Mouse (Mus musculus) gonadal fat pad, adult 2 months (tissue): Measurements from ENCODE around the gene Olfr385. TPM values are rescaled to one million over a fixed set of nuclear protein-coding genes. Genes with fewer than 3 reads are reported as not detected.
"Not testable (repeated sequence)": the region's sequence is repeated elsewhere in the genome, so short reads cannot be mapped to it uniquely, and the experiment has no call there.

Source experiments
- DNase-seq: peaks from one replicate; pipeline ENCODE4 v3.0.0-alpha.2; 2012; ENCODE audit warnings: low read depth
- polyA plus RNA-seq: library from polyadenylated mRNA; depleted of rRNA; stranded (reverse); fragments of >200 nt; gene quantifications from 2 replicates; pipeline ENCODE4 v1.2.3, GENCODE M21; 2012; rRNA removed

The Olfr385 gene
- not detected in 2 replicates for polyA plus RNA-seq

DNA sequence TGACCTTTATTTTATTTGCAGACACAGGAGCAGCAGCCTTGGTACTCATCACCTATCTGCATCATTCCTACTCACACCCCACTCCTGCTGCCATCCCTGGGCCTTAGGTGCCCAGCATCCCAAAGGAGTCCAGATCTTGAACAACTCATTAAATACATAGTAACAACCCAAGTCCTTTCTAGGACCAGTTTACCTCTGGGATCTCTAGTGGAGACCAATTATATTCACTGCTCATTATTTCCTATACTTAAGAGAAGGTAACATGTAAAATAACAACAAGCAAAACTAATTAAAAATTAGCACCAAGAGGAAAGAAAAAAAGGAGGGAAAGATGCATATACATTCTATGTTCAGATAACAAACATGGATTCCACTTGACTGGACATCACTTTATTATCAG is at the start of gene Olfr385:
Gene Olfr385, minus strand, starts transcription at position 101 of the 400 bp plus-strand sequence.
- DNase-seq, result no peak

DNA sequence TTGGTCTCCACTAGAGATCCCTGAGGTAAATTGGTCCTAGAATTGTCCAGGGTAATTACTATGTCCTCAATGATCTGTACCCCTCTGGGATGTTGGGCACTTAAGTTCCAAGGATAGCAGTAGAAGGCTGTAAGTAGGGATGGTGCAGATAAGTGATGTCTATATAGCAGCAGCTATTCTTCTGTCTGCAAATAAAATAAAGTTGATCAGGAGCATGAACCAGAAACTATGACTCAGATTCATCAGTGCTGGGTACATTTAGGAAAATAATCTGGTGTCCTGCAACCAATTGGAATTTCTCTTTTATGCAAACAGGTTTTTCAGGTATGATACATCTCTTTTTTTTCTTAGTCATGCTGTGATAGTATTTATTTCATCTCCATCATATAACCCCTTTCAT is 5.5 kb upstream of the Olfr385 start, which contains the start of gene Olfr384:
Gene Olfr384, plus strand, starts transcription at position 301 of the 400 bp plus-strand sequence.
- no peak for DNase-seq

DNA sequence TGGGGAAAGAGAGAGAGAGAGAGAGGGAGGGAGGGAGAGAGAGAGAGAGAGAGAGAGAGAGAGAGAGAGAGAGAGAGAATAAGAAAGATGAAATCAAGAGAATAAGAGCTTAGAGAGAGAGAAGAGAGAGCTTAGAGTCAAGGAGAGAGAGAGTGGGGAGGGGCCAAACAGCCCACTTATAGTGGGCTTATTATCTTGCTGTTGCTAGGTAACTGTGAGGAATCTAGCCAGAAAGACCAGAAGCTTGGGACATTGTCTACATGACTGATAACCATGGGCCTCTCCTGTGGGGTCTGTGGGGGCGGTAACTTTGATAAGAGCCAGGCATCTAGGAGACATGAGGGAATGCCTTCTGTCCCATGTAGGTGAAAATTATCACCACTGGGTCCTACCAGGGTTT is 9.6 kb downstream of the Olfr385 start:
- DNase-seq, result not testable (repeated sequence)

DNA sequence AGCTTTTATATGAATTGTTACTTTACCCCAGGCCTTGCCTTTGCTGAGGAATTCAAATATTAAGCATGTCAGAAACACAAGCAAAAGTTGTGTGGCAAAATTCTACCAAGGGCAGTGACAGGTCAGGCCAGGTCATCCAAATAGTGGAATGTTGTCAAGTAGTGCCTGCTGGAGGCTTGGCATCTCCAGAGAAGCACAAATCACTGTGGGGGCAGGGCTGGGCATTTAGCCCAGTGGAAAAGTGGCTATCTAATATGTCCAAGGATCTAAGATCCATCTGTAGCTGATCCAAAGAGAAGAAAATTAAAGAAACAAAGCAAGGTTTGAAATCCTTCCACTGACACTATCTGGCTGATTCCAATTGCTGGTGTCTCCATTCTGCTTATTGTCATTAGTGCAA is 12.9 kb downstream of the Olfr385 start:
- DNase-seq, result no peak

Other genes with a start within 250 kb of the Olfr385 start
- gene Olfr20, start 242.2 kb downstream of the Olfr385 start, polyA plus RNA-seq, result 0.23 and 0.34 TPM in 2 replicates
- not detected in 2 replicates for gene Olfr376, start 221.8 kb downstream of the Olfr385 start, polyA plus RNA-seq
- not detected in 2 replicates for gene Olfr1, start 193.4 kb downstream of the Olfr385 start, polyA plus RNA-seq
- gene Olfr378, start 164.5 kb downstream of the Olfr385 start, polyA plus RNA-seq, result not detected in 2 replicates
- not detected in 2 replicates for gene Olfr380, start 135.5 kb downstream of the Olfr385 start, polyA plus RNA-seq
- gene Olfr381, start 101.4 kb downstream of the Olfr385 start, polyA plus RNA-seq, result not detected in 2 replicates
- gene Olfr382, start 75.8 kb downstream of the Olfr385 start, polyA plus RNA-seq, result not detected in 2 replicates
- not detected in 2 replicates for gene Olfr384, start 5.6 kb upstream of the Olfr385 start, polyA plus RNA-seq
- gene Zfp735, start 95.8 kb upstream of the Olfr385 start, polyA plus RNA-seq, result not detected in 2 replicates
- not detected in 2 replicates for gene Olfr389, start 187.7 kb upstream of the Olfr385 start, polyA plus RNA-seq
- gene Olfr390, start 190.0 kb upstream of the Olfr385 start, polyA plus RNA-seq, result not detected in 2 replicates
- not detected in 2 replicates for gene Olfr391-ps, start 210.0 kb upstream of the Olfr385 start, polyA plus RNA-seq
- gene Olfr392, start 224.0 kb upstream of the Olfr385 start, polyA plus RNA-seq, result not detected in 2 replicates